Mouse (Mus musculus) bone marrow, adult 2 months (tissue): Measurements from ENCODE around the gene Flcn. TPM values are rescaled to one million over a fixed set of nuclear protein-coding genes. Genes with fewer than 3 reads are reported as not detected.

Source experiments
- H3K27ac ChIP-seq: fragments of 200-500 bp; 2 replicates; pipeline ENCODE4 v1.5.1; 2012; ENCODE audit warnings: low read depth, mild to moderate bottlenecking, control low read depth, inconsistent platforms, low read length; ENCODE audit not compliant: control insufficient read depth, poor library complexity, insufficient read depth
- H3K4me1 ChIP-seq: fragments of 200-500 bp; 2 replicates; pipeline ENCODE4 v1.6.1; 2011; ENCODE audit warnings: low read length; ENCODE audit not compliant: control insufficient read depth, insufficient read depth
- H3K4me3 ChIP-seq: fragments of 200-500 bp; replicated peaks from 2 replicates; pipeline ENCODE3; 2011; ENCODE audit warnings: mild to moderate bottlenecking, low read depth, low read length, control low read depth; ENCODE audit not compliant: control insufficient read depth
- CTCF ChIP-seq: fragments of 200-500 bp; IDR thresholded peaks from 2 replicates; pipeline ENCODE4 v1.5.1; 2011; ENCODE audit warnings: low read length, control low read depth; ENCODE audit not compliant: control insufficient read depth, insufficient read depth
- POLR2A ChIP-seq: fragments of 200-500 bp; IDR thresholded peaks from 2 replicates; pipeline ENCODE4 v1.6.1; 2011; ENCODE audit warnings: low read depth, mild to moderate bottlenecking, control low read depth, low read length, borderline replicate concordance; ENCODE audit not compliant: control insufficient read depth
- WGBS: fragments of 180-500 bp; shearing (Covaris S2); methylation state at CpG from one replicate; pipeline ENCODE4 v1.1.7; 2018; 5-methylcytosine and 5-hydroxymethylcytosine counted together
- polyA plus RNA-seq: library from polyadenylated mRNA; stranded (reverse); fragments of >200 nt; gene quantifications from 2 replicates; pipeline ENCODE4 v1.2.4, GENCODE M21; 2011; ENCODE audit warnings: low replicate concordance; ENCODE audit not compliant: missing spikeins, insufficient read depth, insufficient read length

Flcn gene
- polyA plus RNA-seq, 1 experiment = 20.5 TPM

GRCm38 (mm10) chr11:59769738-59770137, 40.1 kb downstream of the Flcn start:
- no peak overlapping the region for H3K4me3 ChIP-seq
- 69% methylated on average over 6 of the region's 6 CpGs for WGBS
- TF ChIP-seq CTCF = no peak
- no peak for TF ChIP-seq POLR2A
- no peak overlapping the region for H3K27ac ChIP-seq
- no peaks in the 10 kb centered on the region; the same call in 1 of the 2 replicates for H3K4me1 ChIP-seq

DNA sequence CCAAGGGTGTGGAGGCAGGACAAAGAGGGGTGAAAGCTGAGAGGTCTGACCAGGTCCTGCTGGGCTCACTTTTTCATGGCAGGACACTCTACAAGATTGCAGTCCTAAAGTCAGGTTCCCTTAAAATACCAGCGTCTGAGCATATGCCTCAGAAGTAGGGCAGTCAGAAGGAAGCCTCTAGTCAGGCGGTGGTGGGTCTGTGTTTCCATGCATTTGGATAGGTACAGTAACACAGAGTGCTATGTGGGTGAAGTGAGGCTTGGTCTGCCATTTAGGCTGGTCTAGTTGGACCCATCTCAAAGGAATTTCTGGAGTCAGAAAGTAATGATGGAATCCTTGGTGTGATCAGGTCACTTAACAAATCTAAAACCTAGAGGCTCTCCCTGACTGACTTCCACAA, 40.5 kb downstream of the Flcn start:
- no peak overlapping the region for H3K27ac ChIP-seq
- H3K4me3 ChIP-seq = no peak overlapping the region
- WGBS = 79% methylated on average over 2 of the region's 2 CpGs
- TF ChIP-seq CTCF = no peak
- no peak for TF ChIP-seq POLR2A
- no peaks in the 10 kb centered on the region; the same call in 1 of the 2 replicates for H3K4me1 ChIP-seq

DNA sequence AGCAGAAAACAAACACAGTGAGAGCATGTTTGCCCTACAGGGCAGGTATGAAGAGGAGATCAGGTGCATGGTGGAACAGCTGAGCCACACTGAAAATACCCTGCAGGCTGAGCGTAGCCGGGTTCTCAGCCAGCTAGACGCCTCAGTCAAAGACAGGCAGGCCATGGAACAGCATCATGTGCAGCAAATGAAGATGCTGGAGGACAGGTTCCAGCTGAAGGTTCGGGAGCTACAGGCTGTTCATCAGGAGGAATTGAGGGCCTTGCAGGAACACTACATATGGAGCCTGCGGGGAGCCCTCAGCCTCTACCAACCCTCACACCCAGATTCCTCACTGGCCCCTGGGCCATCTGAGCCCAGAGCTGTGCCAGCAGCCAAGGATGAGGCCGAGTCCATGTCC, 49.0 kb downstream of the Flcn start:
- no peaks in the 10 kb centered on the region for H3K4me1 ChIP-seq
- WGBS = 93% methylated on average over 6 of the region's 6 CpGs

GRCm38 (mm10) chr11:59759626-59760025, 50.2 kb downstream of the Flcn start:
- no peak overlapping the region for H3K4me3 ChIP-seq
- TF ChIP-seq CTCF = no peak
- no peak for TF ChIP-seq POLR2A
- H3K27ac ChIP-seq = no peak overlapping the region
- 68% methylated on average over 2 of the region's 2 CpGs for WGBS
- no peaks in the 10 kb centered on the region for H3K4me1 ChIP-seq

More for the DNA sequence above, 49.0 kb downstream of the Flcn start:
- no peak overlapping the region for H3K4me3 ChIP-seq
- TF ChIP-seq CTCF (no peak), POLR2A (no peak)
- H3K27ac ChIP-seq = no peak overlapping the region

DNA sequence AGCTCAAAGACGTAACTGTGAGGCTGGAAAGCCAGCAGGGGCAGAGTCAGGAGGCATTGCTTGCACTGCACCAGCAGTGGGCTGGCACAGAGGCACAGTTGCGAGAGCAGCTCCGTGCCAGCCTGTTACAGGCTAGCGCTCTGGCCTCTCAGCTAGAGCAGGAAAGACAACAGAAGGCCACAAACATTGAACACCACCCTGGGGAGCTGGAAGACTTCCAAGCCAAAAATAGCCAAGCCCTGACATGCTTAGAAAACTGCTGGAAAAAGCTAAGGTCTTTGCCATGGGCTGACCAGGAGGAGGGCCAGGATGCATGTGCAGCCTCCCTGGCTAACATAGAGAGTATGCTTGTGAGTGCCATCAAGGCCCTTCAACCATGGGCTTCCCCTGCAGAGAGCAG, 50.6 kb downstream of the Flcn start:
- H3K4me1 ChIP-seq = no peaks in the 10 kb centered on the region
- no peak overlapping the region for H3K27ac ChIP-seq
- no peak overlapping the region for H3K4me3 ChIP-seq
- TF ChIP-seq POLR2A (no peak), CTCF (no peak)
- 71% methylated on average over 4 of the region's 4 CpGs for WGBS

- Histone ChIP-seq H3K4me1 (no peaks in the 10 kb centered on the region), H3K4me3 (no peak overlapping the region), H3K27ac (no peak overlapping the region)
- WGBS = 78% methylated on average over 9 of the region's 9 CpGs
- no peak for TF ChIP-seq POLR2A
- no peak for TF ChIP-seq CTCF
These were observed 51.4 kb downstream of the Flcn start for GRCm38 (mm10) chr11:59758191-59758985.

- no peak for TF ChIP-seq CTCF
- TF ChIP-seq POLR2A = no peak
- Histone ChIP-seq H3K4me3 (no peak overlapping the region), H3K27ac (no peak overlapping the region), H3K4me1 (no peaks in the 10 kb centered on the region)
- 81% methylated on average over 4 of the region's 4 CpGs for WGBS
These were observed 53.5 kb downstream of the Flcn start for GRCm38 (mm10) chr11:59756351-59756750.

GRCm38 (mm10) chr11:59754504-59754903, 55.3 kb downstream of the Flcn start:
- no peak overlapping the region for H3K27ac ChIP-seq
- H3K4me3 ChIP-seq = no peak overlapping the region
- 80% methylated on average over 6 of the region's 6 CpGs for WGBS
- H3K4me1 ChIP-seq = no peaks in the 10 kb centered on the region
- TF ChIP-seq POLR2A (no peak), CTCF (no peak)
